Mouse (Mus musculus) ovary, adult 18-20 months (tissue): ENCODE results near the gene Dhx8.

Experiments used
- DNase-seq: peaks from one replicate; pipeline ENCODE4 v3.0.0; 2022; ENCODE audit warnings: low spot score, mixed read lengths

Gene Dhx8

DNA sequence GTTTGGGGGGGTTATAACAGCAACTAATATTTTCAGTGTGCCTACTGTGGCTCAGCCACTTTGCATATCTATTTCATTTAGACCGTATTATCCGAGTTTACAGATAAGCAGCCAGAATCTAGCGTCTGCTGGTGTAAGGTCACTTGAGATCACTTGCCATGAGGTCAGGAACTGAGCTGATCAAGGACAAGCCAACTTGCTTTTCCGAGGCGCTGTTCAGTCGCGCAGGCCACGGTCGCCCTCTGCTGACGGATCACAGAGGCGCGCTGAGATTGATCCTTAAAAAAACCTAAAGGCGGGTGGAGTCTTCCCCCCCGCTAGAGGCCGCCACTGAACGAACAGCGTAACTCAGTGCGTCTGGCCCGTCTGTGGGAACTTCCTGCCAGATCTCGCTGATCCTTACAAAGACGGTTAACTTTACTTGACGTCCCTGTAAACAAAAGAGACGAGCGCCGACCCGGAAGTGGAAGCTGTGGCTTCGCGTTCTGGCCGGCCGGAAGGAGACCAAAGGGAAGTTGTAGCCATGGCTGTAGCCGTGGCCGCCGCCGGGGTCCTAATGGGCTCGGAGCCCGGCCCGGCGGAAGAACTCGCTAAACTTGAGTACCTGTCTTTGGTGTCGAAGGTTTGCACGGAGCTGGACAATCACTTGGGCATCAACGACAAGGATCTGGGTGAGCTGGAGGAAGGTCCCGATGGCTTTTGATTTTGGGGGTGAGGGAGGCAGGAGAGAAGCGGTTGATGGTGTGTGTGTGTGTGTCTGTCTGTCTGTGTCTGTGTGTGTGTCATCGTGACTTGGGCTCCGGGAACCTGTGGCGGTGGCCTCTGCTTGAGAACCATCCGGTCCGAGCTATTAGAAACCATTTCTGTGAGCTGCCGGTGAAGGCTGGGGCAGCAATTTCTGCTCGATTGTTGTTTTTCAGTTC is at the start of gene Dhx8:
Dhx8 (plus strand) TSS at position 402 of the 923 bp plus-strand sequence.
- DNase-seq = peak; percentile 96

DNA sequence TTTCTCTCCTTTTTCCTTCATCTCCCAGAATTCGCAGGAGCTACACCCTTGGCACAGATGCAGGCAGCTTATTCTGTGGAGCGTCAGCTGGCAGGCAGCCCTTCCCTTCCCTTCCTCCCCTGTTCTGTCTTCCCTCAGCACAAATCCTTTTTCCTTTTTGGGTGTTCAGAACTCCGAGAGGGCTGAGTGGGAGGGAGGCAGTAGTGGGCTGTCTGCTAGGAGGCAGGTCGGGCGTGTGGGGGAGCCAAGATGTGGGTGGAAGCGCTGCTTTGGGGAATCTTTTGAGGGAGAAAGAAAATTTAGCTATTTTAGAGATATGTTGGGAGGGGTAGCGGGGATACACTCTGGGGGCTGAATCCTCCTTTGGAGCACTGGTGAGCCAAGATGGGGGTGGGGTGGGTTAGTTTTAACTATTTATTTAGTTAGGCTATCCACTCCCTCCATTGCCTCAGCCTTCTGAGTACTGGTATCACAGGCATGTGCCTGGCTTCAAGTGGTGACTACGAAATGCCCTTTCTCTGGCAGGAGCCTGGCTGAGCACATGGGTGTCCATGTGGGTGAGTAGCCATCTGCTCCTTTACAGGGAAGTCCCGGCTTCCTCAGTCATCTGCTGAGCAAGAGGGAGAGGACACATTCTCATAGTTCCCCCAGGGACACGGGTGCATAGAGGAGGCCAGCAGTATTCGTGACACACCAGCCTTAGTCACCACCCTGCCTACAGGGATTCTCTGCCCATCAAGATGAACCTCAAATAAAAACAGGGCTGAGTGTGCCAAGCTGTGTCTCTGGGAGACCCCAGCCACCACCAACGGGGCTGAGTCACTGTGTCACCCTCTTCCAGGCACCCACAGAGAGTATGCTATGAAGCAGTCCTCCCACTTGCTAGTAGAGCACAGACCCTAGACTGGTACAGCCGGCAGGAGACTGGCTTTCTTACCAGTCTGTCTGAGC is 45.1 kb upstream of the Dhx8 start:
- peak; percentile 77 for DNase-seq

DNA sequence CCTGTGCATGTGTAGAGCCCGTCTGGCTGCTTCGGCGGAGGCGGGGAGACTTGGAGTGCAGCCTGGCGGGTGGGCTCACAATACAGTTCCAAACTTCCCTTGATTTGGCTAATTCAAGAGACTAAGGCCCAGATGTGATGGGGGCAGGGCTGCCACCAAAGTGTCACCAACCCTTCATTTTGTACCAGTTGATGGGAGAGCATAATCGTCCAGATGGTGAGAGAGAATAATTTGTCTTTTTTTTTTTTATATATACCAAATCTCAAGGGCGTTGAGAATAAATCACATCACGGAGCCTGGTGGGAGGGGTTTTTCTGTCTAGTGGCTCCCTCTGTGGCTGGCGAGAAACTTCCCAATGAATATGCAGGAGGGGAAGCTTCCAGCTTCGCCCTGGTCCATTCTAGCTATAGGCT is 43.0 kb upstream of the Dhx8 start:
- no peak for DNase-seq

DNA sequence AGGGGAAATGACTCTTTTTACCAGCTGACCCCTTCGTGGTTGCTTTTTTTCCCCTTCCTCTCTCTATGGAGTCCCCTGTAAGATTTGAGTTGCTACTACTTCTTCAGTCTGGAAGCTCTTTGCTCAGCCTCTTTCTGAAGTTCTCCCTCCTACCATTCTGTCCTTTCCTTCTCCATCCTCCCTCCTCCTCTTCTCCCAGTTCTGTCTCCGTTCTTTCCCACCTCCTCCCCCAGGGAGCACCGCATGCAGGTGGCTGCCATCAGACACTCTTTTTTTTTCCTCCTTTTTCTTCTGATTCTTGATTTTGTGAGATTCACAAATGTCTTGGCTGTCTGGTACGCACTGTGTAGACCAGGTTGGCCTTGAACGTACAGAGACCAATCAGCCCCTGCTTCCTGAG is 42.4 kb upstream of the Dhx8 start:
- no peak for DNase-seq

DNA sequence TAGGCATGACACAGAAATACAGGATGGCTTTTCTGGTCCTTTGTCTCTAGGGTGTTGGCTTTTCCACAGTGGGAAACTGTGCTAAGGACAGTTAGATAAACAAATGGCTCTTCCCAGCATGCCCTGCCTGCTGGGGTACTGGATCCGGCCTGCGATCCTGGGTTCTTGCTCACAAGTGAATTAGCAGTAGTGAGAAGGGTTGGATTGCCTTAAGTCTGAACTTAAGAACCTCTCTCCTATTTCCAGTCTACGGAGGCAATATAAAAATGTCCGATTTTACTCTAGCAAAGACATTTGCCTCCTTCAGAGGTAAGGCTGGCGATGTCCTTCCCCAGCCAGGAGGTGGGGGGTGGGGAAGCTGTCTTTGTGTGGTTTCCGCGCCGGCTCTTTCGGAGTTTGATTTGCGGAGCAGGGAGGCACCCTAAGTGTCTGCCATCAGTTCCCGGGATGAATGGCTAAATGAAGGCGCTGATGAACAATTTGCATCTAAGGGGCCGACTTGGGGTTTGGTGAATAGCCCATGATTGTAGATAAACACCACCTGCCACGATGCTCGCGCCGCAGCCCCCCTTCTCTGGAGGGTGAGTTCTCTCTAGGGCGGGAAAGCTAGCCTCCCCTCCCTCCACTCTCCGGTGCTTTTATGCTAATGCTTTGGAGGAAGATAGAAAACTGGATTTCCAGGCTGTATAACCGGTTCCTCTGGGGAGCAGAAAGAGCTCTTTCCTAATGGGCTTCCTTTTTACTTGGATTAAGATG is 36.6 kb upstream of the Dhx8 start:
- no peak for DNase-seq

DNA sequence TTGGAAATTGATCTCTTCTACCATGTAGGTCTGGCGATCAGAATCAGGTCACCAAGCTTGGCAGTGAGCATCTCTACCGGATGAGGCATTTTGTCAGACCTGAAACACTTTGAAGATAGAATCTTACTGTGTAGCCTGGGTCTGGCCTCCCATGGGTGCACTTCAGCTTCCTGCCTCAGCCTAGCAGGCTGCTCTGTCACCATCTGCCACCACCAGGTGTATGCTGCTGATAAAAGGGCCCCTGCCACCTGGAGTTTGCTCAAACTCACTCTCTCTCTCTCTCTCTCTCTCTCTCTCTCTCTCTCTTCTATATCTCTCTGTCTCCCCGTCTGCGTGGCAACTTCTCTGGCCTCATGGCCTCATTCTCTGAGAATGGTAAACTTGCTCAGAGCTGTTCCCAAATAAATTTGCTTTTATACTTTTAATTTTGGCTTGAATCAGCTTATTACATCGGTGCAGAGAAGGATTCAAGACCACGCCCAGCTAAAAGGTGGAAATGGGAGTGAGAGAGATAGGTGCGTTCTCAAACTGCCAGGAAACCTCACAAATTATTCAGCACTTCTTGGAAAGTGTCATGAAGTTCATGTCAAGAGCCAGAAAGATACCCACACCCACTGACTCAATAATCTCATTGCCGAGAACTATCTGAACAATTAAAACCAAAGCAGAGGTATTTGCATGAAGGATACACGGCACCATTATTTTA is 35.4 kb upstream of the Dhx8 start:
- DNase-seq = no peak

DNA sequence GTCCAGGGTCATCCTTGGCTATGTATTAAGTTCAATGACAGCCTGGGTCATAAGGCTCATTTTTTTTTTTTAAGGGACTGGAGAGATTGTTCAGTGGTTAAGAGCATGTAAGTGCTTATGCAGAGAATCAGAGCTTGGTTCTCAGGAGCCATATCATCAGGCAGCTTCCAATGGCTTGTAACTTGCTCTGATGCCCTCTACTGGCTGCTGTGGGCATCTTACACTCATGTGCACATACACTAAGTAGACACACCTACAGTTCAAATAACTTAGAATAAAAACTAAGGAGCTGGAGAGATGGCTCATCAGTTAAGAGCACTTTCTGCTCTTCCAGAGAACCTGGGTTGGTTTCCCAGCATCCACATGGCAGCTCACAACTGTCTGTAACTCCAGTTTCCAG is 34.6 kb upstream of the Dhx8 start:
- DNase-seq = no peak

DNA sequence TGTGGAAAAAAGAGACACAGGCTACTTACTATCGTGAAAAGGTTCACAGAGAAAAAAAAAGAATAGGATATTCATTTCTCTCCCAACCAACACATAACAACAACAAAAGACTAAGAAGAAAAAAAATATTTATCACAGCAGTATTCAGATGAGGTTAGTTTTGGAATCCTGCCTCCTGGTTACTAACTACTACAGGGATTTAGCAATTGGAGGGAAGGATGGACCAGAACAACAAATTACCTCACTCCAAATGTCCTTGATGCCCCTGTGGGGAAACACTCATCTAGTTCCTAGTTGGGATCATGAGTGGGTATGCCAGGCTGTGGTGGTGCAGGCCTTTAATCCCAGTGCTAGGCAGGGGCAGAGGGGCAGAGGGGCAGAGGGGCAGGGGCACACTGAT is 33.2 kb upstream of the Dhx8 start:
- no peak for DNase-seq

DNA sequence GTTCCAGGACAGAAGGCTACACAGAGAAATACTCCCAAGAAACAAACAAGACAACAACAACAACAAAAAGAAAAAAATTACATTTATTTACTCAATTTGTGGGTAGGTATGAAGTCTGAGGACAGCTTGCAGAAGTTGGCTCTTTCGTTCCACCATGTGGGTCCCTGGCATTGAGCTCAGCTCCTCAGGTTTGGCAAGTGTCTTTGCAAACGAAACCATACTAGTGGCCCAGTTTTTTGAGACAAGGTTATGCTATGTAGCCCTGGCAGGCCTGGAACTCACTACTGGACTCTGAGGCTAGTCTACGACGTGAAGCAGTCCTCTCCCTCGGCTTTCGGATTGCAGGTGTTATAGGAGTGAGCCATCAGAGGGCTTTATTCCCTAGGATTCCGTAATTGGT is 32.7 kb upstream of the Dhx8 start:
- DNase-seq = no peak

DNA sequence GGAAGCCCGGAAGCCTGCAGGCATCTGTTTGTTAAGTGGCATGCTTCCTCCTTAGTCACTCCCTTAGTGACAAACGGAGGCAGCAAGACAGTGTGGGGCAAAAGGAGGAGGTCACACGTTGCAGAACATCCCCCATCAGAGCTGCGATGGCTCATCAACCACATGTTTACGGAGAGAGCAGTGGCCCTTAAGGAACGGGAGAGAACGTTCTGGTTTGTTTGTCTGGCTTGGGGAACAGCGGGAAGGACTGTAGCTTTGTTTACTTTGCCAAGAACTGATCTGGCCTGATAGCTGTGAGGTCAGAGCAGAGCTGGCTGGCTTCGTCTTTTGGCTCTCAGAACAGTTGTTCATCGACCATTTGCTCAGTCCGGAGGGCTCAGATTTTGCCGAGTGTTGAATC is 32.3 kb upstream of the Dhx8 start:
- DNase-seq = peak; percentile 57

DNA sequence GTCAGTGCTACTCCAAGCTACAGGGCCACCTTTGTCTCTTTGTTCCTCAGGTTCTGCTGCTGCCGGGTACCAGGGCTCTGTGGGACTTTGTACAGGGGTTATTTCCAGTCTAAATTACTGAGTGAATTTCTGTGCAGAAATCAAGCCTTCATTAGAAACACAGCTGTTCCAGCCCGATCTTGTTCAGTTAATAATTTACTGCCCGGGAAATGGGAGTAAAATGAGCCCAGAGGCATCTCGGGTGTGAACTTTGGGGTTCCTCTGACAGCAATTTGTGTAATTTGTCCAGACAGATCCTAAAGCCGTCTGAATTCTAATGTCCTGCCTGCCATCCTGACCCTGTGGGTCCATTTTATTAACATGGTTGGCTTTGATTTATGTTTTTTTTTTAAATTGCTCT is 28.6 kb upstream of the Dhx8 start:
- no peak for DNase-seq

DNA sequence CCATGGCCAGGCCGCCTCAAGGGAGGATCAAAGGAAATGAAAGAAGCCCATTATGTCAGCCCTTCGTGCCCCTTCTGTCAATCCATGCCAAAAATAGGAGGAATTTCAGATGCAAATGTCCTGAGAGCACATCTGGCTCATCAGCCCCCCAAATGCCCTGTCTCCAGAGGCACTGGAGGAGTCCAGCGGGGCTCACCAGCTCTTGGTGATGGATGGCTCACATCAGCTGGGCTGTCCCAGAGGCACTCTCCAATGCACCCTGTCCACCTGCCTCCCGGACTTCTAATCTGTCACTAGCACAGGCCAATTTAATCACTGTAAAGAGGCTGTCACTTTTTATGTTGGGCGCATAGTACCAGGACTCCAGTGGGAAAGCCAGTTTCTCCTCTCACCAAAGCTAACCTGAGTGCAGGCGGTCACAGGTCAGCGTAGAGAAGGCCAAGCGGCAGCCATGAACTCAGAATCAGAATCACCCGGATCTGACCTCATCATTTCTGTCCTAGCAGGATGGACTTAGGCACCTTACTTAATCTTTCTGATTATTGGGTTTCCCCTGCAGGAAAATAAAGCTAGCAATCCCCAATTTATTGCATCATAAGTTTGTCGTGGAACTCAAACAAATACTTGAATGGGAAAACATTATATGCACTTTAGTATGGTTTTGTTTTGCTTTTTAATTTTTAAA is 25.8 kb upstream of the Dhx8 start:
- no peak for DNase-seq

DNA sequence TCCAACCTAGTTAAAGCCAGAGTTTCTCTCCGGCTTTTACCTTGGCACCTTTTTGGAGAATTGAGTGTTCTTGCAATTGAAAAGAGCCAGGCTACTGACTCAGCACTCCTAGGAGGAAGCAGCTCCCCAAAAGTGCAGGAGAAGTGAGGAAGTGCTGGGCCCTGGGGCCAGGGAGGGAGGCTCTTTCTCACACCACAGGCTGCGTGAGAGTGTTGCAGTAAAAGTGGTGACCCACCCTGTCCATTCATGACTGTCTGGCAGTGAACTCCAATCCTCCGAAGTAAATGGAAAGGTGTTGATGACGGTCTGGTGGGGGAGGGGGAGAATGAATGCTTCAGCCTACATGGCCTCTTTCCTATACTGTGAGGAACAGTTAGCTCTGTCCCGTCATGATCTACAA is 24.2 kb upstream of the Dhx8 start:
- DNase-seq = no peak

DNA sequence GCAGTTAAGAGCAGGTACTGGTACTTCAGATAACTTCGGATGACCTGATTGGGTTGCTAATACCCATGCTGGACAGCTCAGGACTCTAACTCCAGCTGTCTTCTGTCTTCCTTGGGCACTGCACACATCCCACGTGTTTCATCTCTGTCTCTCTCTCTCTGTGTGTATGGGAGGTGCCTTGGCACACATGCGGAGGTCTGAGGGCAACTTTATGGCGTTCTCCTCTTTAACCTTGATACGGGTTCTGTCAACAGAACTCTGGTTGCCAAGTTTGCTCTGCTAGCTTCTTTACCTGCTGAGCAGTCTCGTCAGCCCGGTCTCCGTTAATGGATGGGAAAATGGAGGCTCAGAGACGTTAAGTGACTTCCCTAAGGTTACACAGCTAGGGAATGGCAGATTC is 19.9 kb upstream of the Dhx8 start:
- no peak for DNase-seq

DNA sequence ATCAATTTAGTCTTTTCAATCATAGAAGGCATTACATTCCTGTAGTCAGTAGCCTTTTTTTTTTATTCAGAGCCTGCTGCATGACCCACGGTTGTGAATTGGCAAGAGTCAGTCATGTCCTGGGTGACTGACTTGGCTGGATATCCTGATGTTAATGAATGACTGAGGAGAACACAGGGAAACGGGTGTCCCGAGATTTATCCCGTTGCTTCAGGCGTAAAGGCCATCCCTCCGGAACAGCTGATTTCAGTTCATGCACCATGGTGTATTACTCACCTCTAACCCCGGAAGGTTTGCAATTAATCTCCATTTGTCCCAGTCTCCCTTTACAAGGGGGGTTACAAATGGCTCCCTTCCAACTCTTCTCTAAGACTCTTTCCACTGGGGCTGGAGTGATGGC is 18.7 kb upstream of the Dhx8 start:
- DNase-seq = no peak

DNA sequence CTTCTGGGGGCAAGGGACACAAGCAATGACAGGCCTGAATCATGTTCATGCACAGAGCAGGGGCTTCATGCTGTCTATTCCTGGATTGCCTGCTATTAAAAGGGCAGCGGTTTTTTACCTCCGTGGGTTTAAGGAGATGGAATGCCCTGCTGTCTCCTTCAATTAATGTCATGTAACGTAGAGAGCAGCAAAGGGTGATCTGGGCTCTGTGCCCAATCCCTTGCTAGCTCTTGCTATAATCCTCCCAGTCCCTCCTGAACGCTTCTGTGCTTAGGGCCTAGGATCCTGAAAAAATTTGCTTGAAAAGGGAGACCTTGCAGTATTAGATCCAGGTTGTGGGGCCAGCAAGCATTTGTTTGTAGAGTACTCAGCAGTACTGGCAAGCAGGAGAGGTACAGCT is 14.4 kb upstream of the Dhx8 start:
- DNase-seq = no peak

DNA sequence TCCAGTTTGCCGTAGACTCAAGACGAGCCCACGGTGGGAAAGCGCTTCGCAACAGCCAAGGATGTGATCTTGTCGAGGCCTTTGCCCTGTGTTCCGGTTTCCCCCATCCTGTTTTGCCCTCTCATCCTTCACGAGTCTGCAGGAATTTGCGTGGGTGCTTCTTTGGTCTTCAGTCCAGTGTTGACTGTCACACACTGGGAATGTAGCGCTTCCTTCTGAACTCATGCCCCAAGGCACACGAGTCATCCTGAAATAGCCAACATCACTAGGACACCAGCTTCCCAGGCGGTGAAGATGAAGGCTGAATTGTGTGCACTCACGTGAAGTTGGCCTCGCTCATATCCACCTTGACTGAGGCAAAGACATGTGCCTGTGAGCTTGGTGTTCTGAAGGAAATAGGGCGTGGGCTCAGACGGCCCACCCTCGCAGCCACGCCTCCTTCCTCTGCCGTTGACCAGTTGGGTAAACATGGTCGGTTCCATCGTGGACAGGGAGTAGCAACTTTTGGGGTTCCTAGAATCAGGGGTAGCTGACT is 12.7 kb upstream of the Dhx8 start:
- DNase-seq = no peak

DNA sequence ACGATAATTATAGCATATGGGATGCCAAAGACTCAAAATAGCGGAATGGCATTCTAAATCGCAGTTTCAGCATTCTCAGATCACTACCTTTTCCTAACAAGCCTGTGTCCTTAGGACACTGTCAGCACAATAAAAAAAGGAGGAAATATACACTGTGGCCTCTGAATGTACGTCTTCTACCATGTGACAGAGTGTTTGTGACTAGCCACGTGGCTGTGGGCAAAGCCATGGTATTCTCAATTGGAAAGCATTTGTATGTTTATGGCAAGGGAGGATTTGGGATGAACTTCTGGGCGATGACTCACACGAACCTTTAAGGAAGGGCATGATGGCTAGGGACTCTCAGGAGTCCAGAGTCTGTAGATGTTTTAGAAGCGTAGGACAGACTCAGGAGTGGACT is 7.7 kb upstream of the Dhx8 start:
- no peak for DNase-seq

DNA sequence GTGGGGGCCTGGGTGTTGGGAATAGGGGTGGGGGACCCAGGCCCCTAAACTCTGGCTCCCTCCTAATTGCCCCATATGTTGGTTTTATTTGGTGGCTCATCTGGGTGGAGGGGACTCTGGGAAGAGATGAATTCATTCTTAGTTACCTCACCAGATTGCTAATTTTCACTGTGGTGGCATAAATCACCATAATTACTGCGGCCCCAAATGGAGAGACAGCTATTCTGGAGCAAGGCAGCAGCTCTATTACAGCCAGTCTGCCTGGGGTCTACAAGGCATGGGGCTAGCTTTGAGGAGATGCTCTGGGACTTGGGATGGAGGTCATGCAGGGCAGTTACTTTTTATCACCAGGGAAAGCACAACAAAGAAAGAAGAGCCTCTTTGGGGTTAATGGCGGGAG is 6.0 kb upstream of the Dhx8 start:
- no peak for DNase-seq

DNA sequence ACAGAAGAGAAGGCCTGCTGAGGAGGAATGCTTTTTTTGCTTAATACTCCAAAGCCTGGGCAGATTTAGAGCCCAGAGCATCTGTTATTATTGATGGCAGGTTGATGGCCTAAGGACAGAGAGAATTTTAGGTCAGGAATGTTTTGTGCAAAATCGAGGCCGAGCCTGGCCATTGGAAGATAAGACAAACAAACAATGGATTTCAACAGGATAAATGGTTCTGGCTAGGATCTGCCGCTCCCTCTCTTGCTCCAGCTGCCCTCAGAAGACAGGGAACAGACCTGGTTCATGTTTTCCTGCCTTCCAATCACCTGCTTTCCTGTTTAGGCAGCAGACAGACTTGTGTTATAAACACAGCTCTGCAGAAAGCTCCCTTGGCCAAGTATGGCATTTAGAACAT is 3.4 kb upstream of the Dhx8 start:
- no peak for DNase-seq

DNA sequence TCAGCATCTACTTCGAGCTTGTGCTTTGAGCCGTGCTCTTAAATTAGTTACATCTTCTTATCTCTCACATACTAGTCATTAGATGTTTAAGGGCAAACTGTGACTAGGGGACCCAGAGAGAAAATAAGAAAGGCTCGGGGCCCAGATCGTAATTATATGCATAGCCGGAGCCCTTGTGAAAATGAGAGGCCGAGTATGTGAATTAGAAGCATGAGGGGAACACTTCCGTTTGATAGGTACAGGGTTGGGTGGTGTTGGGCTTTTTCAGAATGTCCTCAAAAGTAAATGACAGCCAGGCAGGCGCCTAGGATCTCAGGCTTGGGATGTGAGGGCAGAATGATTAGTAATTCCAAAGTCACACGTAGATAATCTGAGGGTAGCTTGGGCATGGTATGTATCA is 877 bp downstream of the Dhx8 start:
- no peak for DNase-seq
